Mouse (Mus musculus): ENCODE measurements around the gene Fads6. TPM values are rescaled to one million over a fixed set of nuclear protein-coding genes. Genes with fewer than 3 reads are reported as not detected.

The Fads6 gene
- polyA plus RNA-seq, 1 experiment from 2014 or later: 1.1 TPM

DNA sequence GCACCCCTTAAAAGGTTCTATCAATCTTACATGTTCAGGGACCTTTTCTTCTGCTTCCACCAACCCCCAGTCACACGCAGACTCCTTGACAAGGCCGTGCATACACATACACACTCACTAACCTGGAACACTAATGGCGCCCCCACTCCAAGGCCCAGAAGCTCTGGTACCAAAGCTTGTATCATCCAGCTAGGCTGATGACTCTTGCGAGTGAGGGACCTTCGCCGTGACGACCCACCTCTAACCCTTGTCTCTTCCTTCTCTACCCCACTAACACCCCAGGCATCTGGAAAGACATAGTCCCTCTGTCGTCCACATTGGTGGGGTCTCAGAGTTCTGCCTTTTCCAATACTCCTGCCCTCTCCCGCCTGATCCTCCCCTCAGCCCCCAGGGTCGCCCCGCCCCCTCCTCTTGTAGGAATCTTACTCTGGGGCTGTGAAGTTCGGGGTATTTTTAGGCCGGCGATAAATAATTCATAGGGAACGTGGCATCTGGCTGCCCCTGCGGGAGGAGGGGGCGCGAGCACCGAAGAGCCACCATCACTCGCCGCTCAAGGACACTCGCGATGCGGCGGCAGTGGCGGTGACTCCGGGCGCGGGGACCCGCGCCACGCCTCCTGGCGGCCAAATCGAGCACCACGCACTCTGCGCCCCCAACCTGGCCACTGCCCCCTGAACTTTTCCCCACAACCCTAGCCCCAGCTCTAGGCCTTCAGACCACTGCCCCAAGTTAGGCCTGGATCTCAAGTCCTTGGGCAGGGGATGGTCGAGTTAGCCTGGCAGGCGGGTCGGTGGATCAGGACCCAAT is 32.4 kb downstream of the Fads6 start:
- no peak for ATAC-seq (ENCODE audit: low read depth)
- Histone ChIP-seq H3K27ac (replicated peaks) (no peak overlapping the region), H3K4me1 (replicated peaks) (peaks cover 28% of the 10 kb centered on the region), H3K36me3 (peaks cover 20% of the 10 kb centered on the region), H3K4me2 (peak overlapping the region; percentile 48), H3K4me3 (peak overlapping the region; percentile 14), H3K9ac (peak overlapping the region; percentile 31; the same call in 1 of the 2 replicates), H3K27me3 (peaks cover 95% of the 10 kb centered on the region), H3K9me3 (no peaks in the 10 kb centered on the region)
- WGBS: 6% methylated on average over 39 of the region's 39 CpGs

GRCm38 (mm10) chr11:115264136-115264861 is 33.2 kb downstream of the Fads6 start:
- no peak overlapping the region for H3K9ac ChIP-seq
- peaks cover 15% of the 10 kb centered on the region for H3K36me3 ChIP-seq
- H3K9me3 ChIP-seq: no peaks in the 10 kb centered on the region
- peaks cover 99% of the 10 kb centered on the region for H3K27me3 ChIP-seq
- H3K4me1 ChIP-seq (replicated peaks): peaks cover 27% of the 10 kb centered on the region
- no peak for ATAC-seq (ENCODE audit: low read depth)
- no peak overlapping the region for H3K4me3 ChIP-seq
- 65% methylated on average over 7 of the region's 7 CpGs for WGBS
- no peak overlapping the region for H3K4me2 ChIP-seq
- no peak overlapping the region for H3K27ac ChIP-seq (replicated peaks)

GRCm38 (mm10) chr11:115262954-115263353 is 34.5 kb downstream of the Fads6 start:
- no peaks in the 10 kb centered on the region for H3K9me3 ChIP-seq
- H3K4me2 ChIP-seq: no peak overlapping the region
- no peak overlapping the region for H3K4me3 ChIP-seq
- H3K9ac ChIP-seq: no peak overlapping the region
- peaks cover 99% of the 10 kb centered on the region for H3K27me3 ChIP-seq
- 85% methylated on average over 11 of the region's 11 CpGs for WGBS
- peaks cover 31% of the 10 kb centered on the region for H3K4me1 ChIP-seq (replicated peaks)
- H3K36me3 ChIP-seq: peaks cover 2% of the 10 kb centered on the region
- no peak for ATAC-seq (ENCODE audit: low read depth)
- no peak overlapping the region for H3K27ac ChIP-seq (replicated peaks)

DNA sequence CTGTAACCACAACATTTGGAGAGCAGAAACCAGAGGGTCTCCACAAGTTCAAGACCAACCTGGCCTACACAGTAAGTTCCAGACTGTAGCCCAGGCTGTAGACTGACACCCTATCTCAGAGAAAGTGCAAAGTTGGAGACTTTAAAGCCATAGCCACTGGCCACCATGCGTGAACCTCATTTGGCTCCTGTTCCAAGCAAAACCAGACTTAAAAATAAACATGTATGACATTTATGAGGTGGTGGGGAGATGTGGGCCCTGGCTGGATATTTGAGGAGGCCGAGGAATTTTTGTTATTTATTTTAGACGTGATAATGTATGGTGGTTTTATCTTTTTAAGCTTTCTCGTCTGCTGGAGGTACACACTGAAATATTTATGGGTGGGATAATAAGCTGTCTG is 38.3 kb downstream of the Fads6 start:
- 69% methylated on average over 4 of the region's 4 CpGs for WGBS
- H3K4me2 ChIP-seq: no peak overlapping the region
- H3K4me1 ChIP-seq (replicated peaks): peaks cover 6% of the 10 kb centered on the region
- H3K9ac ChIP-seq: no peak overlapping the region
- H3K36me3 ChIP-seq: no peaks in the 10 kb centered on the region
- ATAC-seq (ENCODE audit: low read depth): no peak
- no peaks in the 10 kb centered on the region for H3K9me3 ChIP-seq
- H3K27ac ChIP-seq (replicated peaks): no peak overlapping the region
- H3K4me3 ChIP-seq: no peak overlapping the region
- H3K27me3 ChIP-seq: peaks cover 99% of the 10 kb centered on the region

- Histone ChIP-seq H3K36me3 (no peaks in the 10 kb centered on the region), H3K9ac (no peak overlapping the region), H3K4me2 (peak overlapping the region; percentile 39), H3K4me1 (replicated peaks) (peaks cover 6% of the 10 kb centered on the region), H3K27me3 (peaks cover 100% of the 10 kb centered on the region), H3K9me3 (no peaks in the 10 kb centered on the region), H3K4me3 (peak overlapping the region; percentile 18), H3K27ac (replicated peaks) (no peak overlapping the region)
- WGBS: 13% methylated on average over 59 of the region's 59 CpGs
- 0 out of 2 replicates have a peak, but pooled peaks have one; percentile 32 for ATAC-seq (ENCODE audit: low read depth)
Observed at GRCm38 (mm10) chr11:115257775-115258510, 39.5 kb downstream of the Fads6 start.

DNA sequence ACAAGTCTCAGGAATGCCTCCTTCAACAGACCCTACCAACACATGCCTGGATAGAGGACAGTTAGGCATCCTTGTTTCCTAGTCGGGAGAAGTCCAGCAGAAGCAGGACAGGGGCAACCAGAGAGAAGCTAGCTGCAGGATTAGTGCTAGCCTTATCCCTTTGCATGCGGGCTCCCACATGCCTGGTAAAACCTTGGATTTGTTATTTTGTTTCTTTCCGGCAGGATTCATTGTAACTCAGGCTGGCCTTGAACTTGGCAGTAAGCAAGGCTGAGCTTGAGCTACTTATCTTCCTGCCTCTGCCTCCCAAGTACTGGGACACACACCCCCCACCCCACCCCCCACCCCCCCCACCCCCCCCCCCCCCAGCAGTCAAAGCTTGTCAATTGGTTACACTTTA is 46.2 kb downstream of the Fads6 start:
- Histone ChIP-seq H3K4me1 (replicated peaks) (peaks cover 43% of the 10 kb centered on the region), H3K4me3 (no peak overlapping the region), H3K9me3 (no peaks in the 10 kb centered on the region), H3K27ac (replicated peaks) (no peak overlapping the region), H3K4me2 (no peak overlapping the region), H3K27me3 (peaks cover 99% of the 10 kb centered on the region), H3K9ac (no peak overlapping the region), H3K36me3 (no peaks in the 10 kb centered on the region)
- WGBS: 65% methylated on average over 3 of the region's 3 CpGs
- no peak for ATAC-seq (ENCODE audit: low read depth)

DNA sequence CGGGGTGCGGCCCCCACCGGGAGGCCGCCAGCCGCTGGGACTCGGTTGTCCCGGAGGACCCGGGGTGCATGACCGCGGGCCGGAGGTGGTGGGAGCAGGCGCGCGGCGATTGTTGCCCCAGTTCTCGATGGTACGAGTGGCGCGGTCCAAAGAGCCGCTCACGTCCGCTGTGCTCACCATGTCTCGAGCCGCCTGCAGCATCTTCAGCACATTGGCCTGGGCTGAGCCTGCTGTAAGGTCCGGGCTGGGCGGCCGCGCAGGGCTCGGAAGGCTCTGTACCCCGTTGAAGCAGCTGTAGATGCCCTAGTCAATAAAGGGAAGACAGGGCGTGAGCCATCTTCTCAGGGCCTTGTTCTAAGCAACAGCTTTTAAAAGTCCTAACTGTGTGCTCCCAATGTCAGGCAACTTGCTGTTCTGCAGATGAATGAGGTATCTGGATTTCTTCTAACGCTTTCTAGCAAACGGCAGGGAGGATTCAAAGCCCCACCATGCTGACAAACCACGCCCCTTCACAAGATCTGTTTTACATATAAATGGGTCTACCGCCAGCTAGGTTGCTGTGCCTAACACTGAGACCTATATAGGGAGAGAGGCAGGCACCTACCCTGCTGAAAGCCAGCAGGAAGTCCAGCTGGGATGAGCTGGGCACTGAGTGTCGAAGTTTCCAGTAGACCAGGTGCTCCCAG is 46.9 kb downstream of the Fads6 start:
- H3K27me3 ChIP-seq: peaks cover 93% of the 10 kb centered on the region
- H3K4me2 ChIP-seq: peak overlapping the region; percentile 75
- H3K9me3 ChIP-seq: no peaks in the 10 kb centered on the region
- peaks cover 50% of the 10 kb centered on the region for H3K4me1 ChIP-seq (replicated peaks)
- ATAC-seq (ENCODE audit: low read depth): no peak
- H3K9ac ChIP-seq: peak overlapping the region; percentile 67
- H3K27ac ChIP-seq (replicated peaks): no peak overlapping the region
- H3K36me3 ChIP-seq: no peaks in the 10 kb centered on the region
- under 1% methylated on average over 36 of the region's 36 CpGs for WGBS
- H3K4me3 ChIP-seq: peak overlapping the region; percentile 45

DNA sequence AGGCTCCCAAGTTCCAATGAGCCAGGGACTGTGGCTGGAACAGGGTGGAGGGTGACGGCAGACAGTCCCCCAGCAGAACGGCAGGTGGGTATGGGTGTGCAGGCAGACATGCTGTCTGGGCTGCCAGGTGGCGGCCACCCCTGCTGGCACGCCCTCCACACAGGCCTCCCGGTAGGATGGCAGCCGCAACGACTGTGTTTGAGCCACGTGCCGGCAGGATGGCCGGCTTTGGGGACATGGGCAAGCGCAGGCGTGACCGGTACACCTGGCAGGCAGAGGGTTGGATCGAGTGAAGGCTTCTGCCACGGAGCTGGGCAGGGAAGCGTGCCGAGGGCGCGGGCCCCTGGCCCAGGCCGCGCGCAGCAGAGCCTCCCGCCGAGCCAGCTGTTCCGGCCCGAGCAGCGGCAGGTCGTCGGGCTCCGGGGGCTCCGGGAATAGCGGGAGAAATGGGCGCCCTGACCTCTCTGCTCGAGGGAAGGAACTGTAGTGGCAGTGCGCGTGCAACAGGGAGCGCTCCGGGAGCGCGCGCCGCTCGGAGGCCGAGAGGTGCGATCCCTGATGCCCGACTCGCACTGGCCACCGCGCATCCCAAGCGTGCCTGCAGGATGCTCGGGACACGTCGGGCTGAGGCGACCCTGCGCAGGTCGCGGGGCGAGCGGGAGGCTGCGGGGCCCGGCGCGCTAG is 47.6 kb downstream of the Fads6 start:
- H3K27me3 ChIP-seq: peaks cover 88% of the 10 kb centered on the region
- peaks cover under 1% of the 10 kb centered on the region; the same call in 1 of the 2 replicates for H3K36me3 ChIP-seq
- peak overlapping the region; percentile 67 for H3K9ac ChIP-seq
- peak overlapping the region; percentile 45 for H3K4me3 ChIP-seq
- no peak for ATAC-seq (ENCODE audit: low read depth)
- H3K4me1 ChIP-seq (replicated peaks): peaks cover 57% of the 10 kb centered on the region
- 2% methylated on average over 60 of the region's 63 CpGs for WGBS
- no peak overlapping the region for H3K27ac ChIP-seq (replicated peaks)
- H3K9me3 ChIP-seq: no peaks in the 10 kb centered on the region
- H3K4me2 ChIP-seq: peak overlapping the region; percentile 75

DNA sequence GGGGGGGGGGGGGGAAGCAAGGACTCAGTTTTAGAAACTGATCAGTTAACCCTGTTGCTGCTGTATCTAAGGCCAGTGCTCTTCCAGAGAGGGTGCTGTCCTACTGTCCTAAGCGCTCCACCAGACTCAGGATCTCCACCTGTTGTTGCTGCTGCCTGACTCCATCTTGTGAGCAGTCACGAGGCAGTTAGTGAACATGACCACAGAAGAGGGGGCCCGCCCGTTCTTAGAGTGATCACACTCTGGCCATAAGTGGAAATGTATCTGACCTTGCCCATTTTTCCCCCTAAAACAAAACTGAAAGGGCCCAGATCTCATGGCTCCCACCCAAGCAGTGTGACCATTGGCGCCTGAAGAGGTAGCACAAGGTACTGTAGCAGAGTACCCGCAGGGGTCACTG is 49.5 kb downstream of the Fads6 start:
- H3K4me2 ChIP-seq: no peak overlapping the region
- no peak overlapping the region for H3K4me3 ChIP-seq
- H3K9me3 ChIP-seq: no peaks in the 10 kb centered on the region
- 73% methylated on average over 6 of the region's 6 CpGs for WGBS
- peaks cover 73% of the 10 kb centered on the region for H3K27me3 ChIP-seq
- ATAC-seq (ENCODE audit: low read depth): no peak
- H3K27ac ChIP-seq (replicated peaks): no peak overlapping the region
- peaks cover 63% of the 10 kb centered on the region for H3K4me1 ChIP-seq (replicated peaks)
- peaks cover 17% of the 10 kb centered on the region for H3K36me3 ChIP-seq
- H3K9ac ChIP-seq: no peak overlapping the region

DNA sequence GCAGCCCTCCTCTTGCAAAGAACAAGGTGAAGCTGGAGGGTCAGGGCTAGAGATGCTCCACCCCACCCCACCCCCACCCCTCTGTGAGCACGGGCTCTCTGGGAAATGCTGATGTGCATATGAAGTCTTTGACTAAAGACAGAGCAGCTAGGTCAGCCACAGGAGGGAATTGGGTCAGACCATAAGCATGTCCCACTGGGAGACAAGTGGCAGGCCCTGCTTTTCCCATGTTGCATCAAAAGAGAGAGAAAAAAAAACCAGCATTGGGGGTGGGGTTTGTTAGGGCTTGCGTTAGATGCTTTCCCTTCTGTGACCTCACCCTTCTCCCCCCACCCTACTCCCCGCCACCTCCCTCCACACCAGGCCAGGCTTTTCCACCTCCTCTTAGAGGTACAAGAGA is 50.2 kb downstream of the Fads6 start:
- no peak for ATAC-seq (ENCODE audit: low read depth)
- Histone ChIP-seq H3K9ac (peak overlapping the region; percentile 38; the same call in 1 of the 2 replicates), H3K9me3 (no peaks in the 10 kb centered on the region), H3K27me3 (peaks cover 66% of the 10 kb centered on the region), H3K4me3 (no peak overlapping the region), H3K36me3 (peaks cover 17% of the 10 kb centered on the region), H3K27ac (replicated peaks) (no peak overlapping the region), H3K4me1 (replicated peaks) (peaks cover 70% of the 10 kb centered on the region), H3K4me2 (no peak overlapping the region)
- WGBS: 19% methylated on average over 3 of the region's 3 CpGs

- 0 out of 2 replicates have a peak, but pooled peaks have one; percentile 6 for ATAC-seq (ENCODE audit: low read depth)
- peaks cover 58% of the 10 kb centered on the region for H3K27me3 ChIP-seq
- no peak overlapping the region for H3K4me3 ChIP-seq
- H3K9ac ChIP-seq: no peak overlapping the region
- no peaks in the 10 kb centered on the region for H3K9me3 ChIP-seq
- H3K4me2 ChIP-seq: no peak overlapping the region
- no peak overlapping the region for H3K27ac ChIP-seq (replicated peaks)
- 44% methylated on average over 8 of the region's 8 CpGs for WGBS
- H3K36me3 ChIP-seq: peaks cover 17% of the 10 kb centered on the region
- H3K4me1 ChIP-seq (replicated peaks): peaks cover 78% of the 10 kb centered on the region
Observed at GRCm38 (mm10) chr11:115246386-115246785, 51.1 kb downstream of the Fads6 start.

Measured in neural tube, embryonic 13.5 days (tissue).